Mouse (Mus musculus) heart, embryonic 10.5 days (tissue): ENCODE measurements around the gene Bmp15. TPM values are rescaled to one million over a fixed set of nuclear protein-coding genes. Genes with fewer than 3 reads are reported as not detected.

Experiments used
- DNase-seq: peaks from one replicate; pipeline ENCODE4 v3.0.0-alpha.2; 2017; ENCODE audit warnings: low spot score
- H3K27ac ChIP-seq: fragments of 300-500 bp; sonication (generic); 2 replicates; pipeline ENCODE4 v1.5.1; 2016; ENCODE audit warnings: mild to moderate bottlenecking
- H3K27me3 ChIP-seq: fragments of 300-500 bp; sonication (generic); 2 replicates; pipeline ENCODE4 v1.6.1; 2016; ENCODE audit warnings: mild to moderate bottlenecking; ENCODE audit not compliant: poor library complexity, insufficient read depth, severe bottlenecking
- H3K36me3 ChIP-seq: fragments of 300-500 bp; sonication (generic); 2 replicates; pipeline ENCODE4 v1.6.1; 2016; ENCODE audit warnings: mild to moderate bottlenecking, moderate library complexity
- H3K4me1 ChIP-seq: fragments of 300-500 bp; sonication (generic); 2 replicates; pipeline ENCODE4 v1.6.1; 2016; ENCODE audit warnings: mild to moderate bottlenecking
- H3K4me3 ChIP-seq: fragments of 300-500 bp; sonication (generic); 2 replicates; pipeline ENCODE4 v1.5.1; 2016; ENCODE audit warnings: mild to moderate bottlenecking, moderate library complexity
- H3K9me3 ChIP-seq: fragments of 300-500 bp; sonication (generic); 2 replicates; pipeline ENCODE4 v1.6.1; 2016; ENCODE audit warnings: mild to moderate bottlenecking, moderate library complexity
- WGBS: fragments of 180-500 bp; shearing (Covaris S2); methylation state at CpG from one replicate; pipeline ENCODE4 v1.1.7; 2016; 5-methylcytosine and 5-hydroxymethylcytosine counted together
- polyA plus RNA-seq: library from polyadenylated mRNA; unstranded; fragments of >200 nt; fragmentation: Nextera tagmentation; extraction: Ambion mirVana; gene quantifications from 2 replicates; pipeline ENCODE4 v1.2.1, GENCODE M21; 2016

Bmp15 gene
- 0.16 and 0.22 TPM in 2 replicates for polyA plus RNA-seq

- Histone ChIP-seq H3K36me3 (no peaks in the 10 kb centered on the region), H3K27me3 (no peaks in the 10 kb centered on the region), H3K9me3 (no peaks in the 10 kb centered on the region), H3K4me3 (no peak within 1 kb of the TSS), H3K27ac (no peak within 1 kb of the TSS), H3K4me1 (no peaks in the 10 kb centered on the region)
- WGBS: 79% methylated on average over 3 of the region's 3 CpGs
- no peak for DNase-seq
These were observed at the start of gene Bmp15 for GRCm38 (mm10) chrX:6320621-6321020. Gene Bmp15 (minus strand): TSS chrX:6320721.

DNA sequence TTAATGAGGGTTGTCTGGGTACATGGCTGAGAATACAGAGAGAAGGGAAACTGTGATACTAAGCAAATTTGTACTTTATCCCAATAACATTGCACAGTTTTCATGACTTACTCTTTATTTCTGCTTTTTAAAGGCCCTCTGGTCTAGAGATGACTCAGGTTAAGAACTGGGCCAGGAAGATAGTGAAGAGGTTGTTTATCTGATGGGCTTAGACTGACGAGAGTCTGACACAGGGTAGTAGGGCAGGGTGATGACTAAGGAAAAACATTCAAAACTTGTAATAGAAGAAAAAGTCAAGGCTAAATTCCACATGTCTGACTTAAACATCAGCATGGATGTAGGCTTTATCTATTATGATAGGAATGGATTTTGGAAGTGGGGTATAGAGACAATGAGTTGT is 48.3 kb upstream of the Bmp15 start:
- Histone ChIP-seq H3K4me1 (no peaks in the 10 kb centered on the region), H3K27me3 (no peaks in the 10 kb centered on the region), H3K4me3 (no peak overlapping the region), H3K27ac (no peak overlapping the region), H3K36me3 (no peaks in the 10 kb centered on the region), H3K9me3 (no peaks in the 10 kb centered on the region)
- WGBS: 47% methylated on average over 1 of the region's 1 CpGs
- DNase-seq: no peak

DNA sequence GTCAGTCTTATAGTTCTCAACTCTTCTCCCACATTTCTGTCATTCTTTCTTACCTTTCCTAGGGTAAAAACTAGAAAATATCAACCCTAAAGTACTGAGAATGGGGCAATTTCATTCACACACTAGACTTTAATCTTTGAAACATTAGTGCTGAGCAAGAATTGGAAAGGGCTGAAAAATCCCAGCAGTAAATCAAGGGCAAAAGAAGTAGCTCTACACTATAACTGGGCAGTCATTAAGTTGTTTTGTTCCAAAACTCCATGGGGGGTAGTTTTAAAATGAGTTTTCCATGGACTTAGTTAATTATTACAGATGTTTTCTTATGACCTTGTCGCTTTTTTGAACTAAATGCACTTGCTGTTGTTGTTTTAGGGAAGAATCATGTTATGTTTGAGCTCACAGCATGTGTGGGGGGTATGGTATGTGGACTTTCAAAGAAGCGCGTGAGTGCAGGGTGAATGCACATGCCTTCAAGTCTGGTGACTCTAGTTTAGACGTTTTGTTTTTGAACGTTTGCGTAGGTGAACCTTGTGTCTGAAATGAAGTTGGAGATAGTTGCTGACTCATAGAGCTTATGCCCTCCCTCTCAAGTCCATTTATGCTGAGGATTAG is 37.1 kb upstream of the Bmp15 start:
- no peak for DNase-seq
- 78% methylated on average over 6 of the region's 6 CpGs for WGBS
- H3K4me3 ChIP-seq: no peak overlapping the region

GRCm38 (mm10) chrX:6356876-6357275 is 36.4 kb upstream of the Bmp15 start:
- no peaks in the 10 kb centered on the region for H3K4me1 ChIP-seq
- H3K36me3 ChIP-seq: no peaks in the 10 kb centered on the region
- no peak overlapping the region for H3K27ac ChIP-seq
- H3K27me3 ChIP-seq: no peaks in the 10 kb centered on the region
- H3K9me3 ChIP-seq: no peaks in the 10 kb centered on the region
- 79% methylated on average over 3 of the region's 3 CpGs for WGBS
- no peak overlapping the region for H3K4me3 ChIP-seq
- no peak for DNase-seq

More for the DNA sequence above, 37.1 kb upstream of the Bmp15 start:
- H3K27ac ChIP-seq: no peak overlapping the region
- H3K4me1 ChIP-seq: no peaks in the 10 kb centered on the region
- H3K9me3 ChIP-seq: no peaks in the 10 kb centered on the region
- no peaks in the 10 kb centered on the region for H3K27me3 ChIP-seq
- no peaks in the 10 kb centered on the region for H3K36me3 ChIP-seq

- Histone ChIP-seq H3K9me3 (no peaks in the 10 kb centered on the region), H3K4me3 (no peak overlapping the region), H3K4me1 (no peaks in the 10 kb centered on the region), H3K27ac (no peak overlapping the region), H3K36me3 (no peaks in the 10 kb centered on the region), H3K27me3 (no peaks in the 10 kb centered on the region)
- DNase-seq: no peak
- 30% methylated on average over 1 of the region's 1 CpGs for WGBS
These were observed 24.9 kb upstream of the Bmp15 start for GRCm38 (mm10) chrX:6345273-6345959.

GRCm38 (mm10) chrX:6324056-6324455 is 3.5 kb upstream of the Bmp15 start:
- no peak for DNase-seq
- 43% methylated on average over 1 of the region's 1 CpGs for WGBS
- no peak overlapping the region for H3K27ac ChIP-seq
- no peaks in the 10 kb centered on the region for H3K9me3 ChIP-seq
- H3K4me3 ChIP-seq: no peak overlapping the region
- no peaks in the 10 kb centered on the region for H3K36me3 ChIP-seq
- H3K4me1 ChIP-seq: no peaks in the 10 kb centered on the region
- H3K27me3 ChIP-seq: no peaks in the 10 kb centered on the region

DNA sequence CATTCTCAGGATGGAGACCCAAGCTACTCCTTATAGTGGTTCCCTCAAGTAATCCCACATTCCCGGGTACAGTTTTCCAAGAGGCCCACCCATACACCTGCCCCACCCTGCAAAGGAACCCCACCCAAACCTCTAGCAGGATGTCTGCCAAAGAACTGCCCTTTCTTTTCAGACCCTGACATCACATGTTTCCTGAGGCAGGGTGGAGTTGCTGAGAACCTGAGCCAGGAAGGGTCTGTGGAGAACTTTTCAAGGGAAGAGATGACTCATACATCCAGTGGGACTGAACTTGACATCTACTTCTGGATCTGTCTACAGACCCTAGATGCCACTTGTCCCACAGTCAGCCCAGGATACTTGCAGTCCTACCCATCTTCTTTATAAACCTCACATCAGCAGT is 2.8 kb downstream of the Bmp15 start:
- Histone ChIP-seq H3K27me3 (no peaks in the 10 kb centered on the region), H3K27ac (no peak overlapping the region), H3K36me3 (no peaks in the 10 kb centered on the region), H3K4me1 (no peaks in the 10 kb centered on the region), H3K9me3 (no peaks in the 10 kb centered on the region), H3K4me3 (no peak overlapping the region)
- DNase-seq: no peak
- WGBS: 63% methylated on average over 1 of the region's 1 CpGs

Other genes starting within 250 kb of the Bmp15 start
- 0.06 TPM in 1 of 2 replicates, not detected in the other for gene AU022751, start 237.3 kb downstream of the Bmp15 start, polyA plus RNA-seq
- gene Nudt10, start 147.7 kb downstream of the Bmp15 start, polyA plus RNA-seq: 5.7 and 6.0 TPM in 2 replicates
- gene Shroom4, start 79.1 kb upstream of the Bmp15 start, polyA plus RNA-seq: 5.4 and 5.7 TPM in 2 replicates